Mouse (Mus musculus) thymus, adult 2 months (tissue): ENCODE data around the gene Flywch2.

ENCODE experiments used
- CTCF ChIP-seq: fragments of 200-500 bp; IDR thresholded peaks from 2 replicates; pipeline ENCODE4 v1.5.1; 2012; ENCODE audit warnings: mild to moderate bottlenecking, control low read depth, low read length, moderate library complexity, borderline replicate concordance; ENCODE audit not compliant: control insufficient read depth, poor library complexity, insufficient read depth; ENCODE audit errors: extremely low read depth
- POLR2A ChIP-seq: fragments of 200-500 bp; IDR thresholded peaks from 2 replicates; pipeline ENCODE4 v1.6.1; 2012; ENCODE audit warnings: mild to moderate bottlenecking, low read length, control low read depth, moderate library complexity; ENCODE audit not compliant: control insufficient read depth, poor library complexity, insufficient read depth; ENCODE audit errors: extremely low read depth

DNA sequence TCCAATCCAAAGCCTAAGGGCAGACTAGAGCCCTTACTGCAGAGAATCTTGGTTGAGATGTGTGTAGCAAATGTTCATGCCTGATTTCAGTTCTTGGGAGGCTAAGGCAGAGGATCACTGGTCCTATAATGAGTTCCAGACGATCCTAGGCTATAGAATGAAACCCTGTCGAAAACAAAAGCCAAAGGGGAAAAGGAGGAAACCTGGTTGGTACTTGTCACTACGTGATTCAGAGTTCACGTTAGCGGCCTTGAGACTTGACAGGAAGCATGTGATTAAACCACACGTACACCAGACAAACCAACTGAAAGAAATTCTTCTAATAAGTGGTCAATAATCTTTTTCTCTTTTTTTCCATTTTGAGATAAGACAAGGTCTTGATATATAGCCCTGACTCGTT lies 11.4 kb upstream of the Flywch2 start:
- TF ChIP-seq CTCF (no peak), POLR2A (no peak)
